Mouse (Mus musculus) gonadal fat pad, adult 2 months (tissue): ENCODE measurements around the gene Rreb1. TPM values are rescaled to one million over a fixed set of nuclear protein-coding genes. Genes with fewer than 3 reads are reported as not detected.

Experiments used
- DNase-seq: peaks from one replicate; pipeline ENCODE4 v3.0.0-alpha.2; 2012; ENCODE audit warnings: low read depth
- polyA plus RNA-seq: library from polyadenylated mRNA; depleted of rRNA; stranded (reverse); fragments of >200 nt; gene quantifications from 2 replicates; pipeline ENCODE4 v1.2.3, GENCODE M21; 2012

Gene Rreb1
- polyA plus RNA-seq, 1 experiment, result 17.4 TPM

GRCm38 (mm10) chr13:37851617-37852016 is 73.4 kb downstream of the Rreb1 start:
- DNase-seq, result no peak

GRCm38 (mm10) chr13:37852850-37853249 is 74.7 kb downstream of the Rreb1 start:
- no peak for DNase-seq

GRCm38 (mm10) chr13:37853441-37853840 is 75.2 kb downstream of the Rreb1 start:
- no peak for DNase-seq

GRCm38 (mm10) chr13:37854031-37854431 is 75.8 kb downstream of the Rreb1 start:
- DNase-seq, result no peak

GRCm38 (mm10) chr13:37854455-37855220 is 76.4 kb downstream of the Rreb1 start:
- no peak for DNase-seq

- no peak for DNase-seq
Observed at GRCm38 (mm10) chr13:37855221-37855757, 77.1 kb downstream of the Rreb1 start.

GRCm38 (mm10) chr13:37855765-37856164 is 77.6 kb downstream of the Rreb1 start:
- DNase-seq, result no peak

GRCm38 (mm10) chr13:37856537-37856936 is 78.3 kb downstream of the Rreb1 start:
- DNase-seq, result no peak

- DNase-seq, result no peak
Observed at GRCm38 (mm10) chr13:37857284-37858065, 79.3 kb downstream of the Rreb1 start.

GRCm38 (mm10) chr13:37858066-37858501 is 79.9 kb downstream of the Rreb1 start:
- DNase-seq, result no peak

GRCm38 (mm10) chr13:37858508-37858907 is 80.3 kb downstream of the Rreb1 start:
- no peak for DNase-seq

GRCm38 (mm10) chr13:37859782-37860181 is 81.6 kb downstream of the Rreb1 start:
- no peak for DNase-seq

- no peak for DNase-seq
Observed at GRCm38 (mm10) chr13:37860204-37860603, 82.0 kb downstream of the Rreb1 start.

- no peak for DNase-seq
Observed at GRCm38 (mm10) chr13:37860789-37861188, 82.6 kb downstream of the Rreb1 start.

- no peak for DNase-seq
Observed at GRCm38 (mm10) chr13:37862492-37862891, 84.3 kb downstream of the Rreb1 start.

- DNase-seq, result no peak
Observed at GRCm38 (mm10) chr13:37863643-37864042, 85.4 kb downstream of the Rreb1 start.

- no peak for DNase-seq
Observed at GRCm38 (mm10) chr13:37864697-37865096, 86.5 kb downstream of the Rreb1 start.

GRCm38 (mm10) chr13:37866296-37866695 is 88.1 kb downstream of the Rreb1 start:
- DNase-seq, result peak; percentile 81

GRCm38 (mm10) chr13:37866846-37867245 is 88.6 kb downstream of the Rreb1 start:
- no peak for DNase-seq

- DNase-seq, result no peak
Observed at GRCm38 (mm10) chr13:37870118-37870908, 92.1 kb downstream of the Rreb1 start.

- no peak for DNase-seq
Observed at GRCm38 (mm10) chr13:37872142-37872835, 94.1 kb downstream of the Rreb1 start.
